Mouse (Mus musculus): ENCODE measurements around the gene Zfp663. TPM values are rescaled to one million over a fixed set of nuclear protein-coding genes. Genes with fewer than 3 reads are reported as not detected.
A peak's percentile ranks its signal among the peaks of the same experiment; 100 is the strongest.

The Zfp663 gene
- polyA plus RNA-seq, 1 experiment from 2014 or later: 0.29 TPM

DNA sequence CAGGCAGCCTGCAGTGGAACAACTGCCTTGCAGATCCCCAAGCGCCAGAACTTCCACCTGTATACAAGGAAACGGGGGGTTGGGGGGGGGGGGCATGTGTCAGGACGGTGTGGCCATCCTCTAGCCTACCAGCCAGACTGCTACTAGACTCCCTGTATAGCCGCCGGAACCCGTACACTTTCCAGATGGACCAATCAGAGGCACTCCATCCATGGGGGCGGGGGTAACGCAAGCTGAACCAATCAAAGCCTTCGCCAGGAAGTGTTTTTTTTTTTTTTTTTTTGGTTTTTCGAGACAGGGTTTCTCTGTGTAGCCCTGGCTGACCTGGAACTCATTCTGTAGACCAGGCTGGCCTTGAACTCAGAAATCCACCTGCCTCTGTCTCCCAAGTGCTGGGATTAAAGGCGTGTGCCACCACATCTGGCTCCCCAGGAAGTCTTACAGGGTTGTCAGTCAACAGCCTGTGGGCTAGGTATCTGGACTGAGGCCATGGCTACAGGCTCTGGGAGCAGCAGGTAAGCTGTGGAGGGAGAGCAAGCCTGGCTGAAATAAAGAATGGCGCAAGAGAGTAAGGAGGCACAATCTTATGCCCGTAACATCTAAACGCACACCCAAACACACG is 29.7 kb upstream of the Zfp663 start:
- H3K9me3 ChIP-seq (replicated peaks; ENCODE audit: control insufficient read depth, low read length): no peaks in the 10 kb centered on the region
- no peaks in the 10 kb centered on the region for H3K4me1 ChIP-seq (ENCODE audit: control insufficient read depth, insufficient read depth, low read length)
- WGBS: 68% methylated on average over 15 of the region's 15 CpGs
- H3K9ac ChIP-seq (ENCODE audit: low read length): no peak overlapping the region
- H3K27me3 ChIP-seq (ENCODE audit: control insufficient read depth, insufficient read depth, low read length): no peaks in the 10 kb centered on the region
- no peak overlapping the region for H3K4me2 ChIP-seq (ENCODE audit: low read depth, low read length)
- H3K4me3 ChIP-seq (ENCODE audit: low read length): no peak overlapping the region
- H3K27ac ChIP-seq (ENCODE audit: low read length): no peak overlapping the region
- H3K36me3 ChIP-seq (ENCODE audit: control insufficient read depth, insufficient read depth): no peaks in the 10 kb centered on the region
- no peak for ATAC-seq (replicated peaks; ENCODE audit: extremely low read depth, insufficient read depth, low FRiP score)

DNA sequence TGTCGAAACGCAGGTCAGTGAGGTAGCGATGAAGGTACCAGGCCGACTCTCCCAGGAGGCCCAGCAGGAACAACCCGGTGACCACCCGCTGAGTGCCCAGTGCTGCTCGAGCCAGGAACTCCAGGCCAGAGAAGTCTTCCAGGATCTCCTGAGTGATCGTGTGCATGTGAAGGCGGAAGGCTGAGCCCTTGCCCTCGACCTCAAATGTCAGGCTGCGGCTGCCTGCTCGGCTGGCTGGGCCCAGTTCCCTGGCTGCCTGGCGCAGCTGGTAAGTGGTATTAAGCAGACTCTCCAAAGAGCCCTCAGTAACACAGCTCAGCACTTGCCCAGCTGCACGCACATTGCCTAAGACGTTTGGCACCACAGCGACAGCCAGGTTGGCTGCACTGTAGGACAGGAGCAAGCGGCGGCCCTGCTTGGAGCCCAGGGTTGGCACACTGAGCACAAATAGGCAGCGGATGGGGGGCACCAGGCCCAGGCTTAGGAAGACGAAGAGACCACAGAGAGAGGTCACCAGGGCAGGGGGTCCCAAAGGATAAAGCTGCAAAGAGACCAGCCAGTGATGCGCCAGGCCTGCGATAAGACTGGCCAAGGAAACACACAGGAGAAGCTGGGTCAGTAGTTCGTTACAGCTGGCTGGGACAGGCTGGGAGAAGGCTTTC is 29.1 kb upstream of the Zfp663 start:
- 71% methylated on average over 23 of the region's 23 CpGs for WGBS

DNA sequence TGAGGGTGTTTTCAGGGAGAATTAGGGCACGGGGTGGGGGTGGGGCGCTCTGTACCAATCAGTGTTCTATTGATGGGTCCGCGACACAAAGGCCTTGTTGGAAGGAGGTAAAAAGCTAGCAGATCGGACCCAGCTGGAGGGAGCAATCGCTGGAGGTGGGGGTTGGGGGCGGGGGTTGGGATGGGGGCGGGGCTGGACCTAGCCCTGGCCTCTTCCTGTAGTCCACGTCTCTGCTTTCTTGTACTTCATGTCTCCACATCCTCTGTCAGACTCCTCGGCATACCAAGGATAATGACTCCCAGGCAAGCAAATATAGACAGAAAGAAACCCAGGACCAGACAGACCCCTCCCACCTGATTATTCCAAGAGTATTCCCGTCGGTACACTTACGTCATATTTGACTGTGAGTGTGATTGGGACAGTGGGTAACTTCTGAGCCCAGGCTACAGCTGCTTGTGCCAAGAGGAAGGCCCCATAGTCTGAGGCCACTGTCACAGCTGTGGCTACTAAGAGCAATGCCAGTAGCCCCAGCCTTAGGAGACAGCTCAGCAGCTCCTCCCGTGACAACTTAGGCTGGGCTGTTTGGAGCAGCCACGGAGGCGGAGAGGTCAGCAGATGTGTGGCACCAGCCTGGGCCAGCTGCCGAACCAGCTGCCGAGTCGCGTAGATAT is 28.4 kb upstream of the Zfp663 start:
- H3K36me3 ChIP-seq (ENCODE audit: control insufficient read depth, insufficient read depth): no peaks in the 10 kb centered on the region
- no peak overlapping the region for H3K4me3 ChIP-seq (ENCODE audit: low read length)
- 52% methylated on average over 20 of the region's 20 CpGs for WGBS
- H3K4me2 ChIP-seq (ENCODE audit: low read depth, low read length): no peak overlapping the region
- ATAC-seq (replicated peaks; ENCODE audit: extremely low read depth, insufficient read depth, low FRiP score): no peak
- H3K4me1 ChIP-seq (ENCODE audit: control insufficient read depth, insufficient read depth, low read length): no peaks in the 10 kb centered on the region
- no peaks in the 10 kb centered on the region for H3K9me3 ChIP-seq (replicated peaks; ENCODE audit: control insufficient read depth, low read length)
- H3K9ac ChIP-seq (ENCODE audit: low read length): no peak overlapping the region
- H3K27me3 ChIP-seq (ENCODE audit: control insufficient read depth, insufficient read depth, low read length): no peaks in the 10 kb centered on the region
- no peak overlapping the region for H3K27ac ChIP-seq (ENCODE audit: low read length)

More for the DNA sequence above, 29.1 kb upstream of the Zfp663 start:
- Histone ChIP-seq H3K4me1 (ENCODE audit: control insufficient read depth, insufficient read depth, low read length) (no peaks in the 10 kb centered on the region), H3K4me3 (ENCODE audit: low read length) (no peak overlapping the region), H3K4me2 (ENCODE audit: low read depth, low read length) (no peak overlapping the region), H3K36me3 (ENCODE audit: control insufficient read depth, insufficient read depth) (no peaks in the 10 kb centered on the region), H3K9ac (ENCODE audit: low read length) (no peak overlapping the region), H3K27ac (ENCODE audit: low read length) (no peak overlapping the region), H3K9me3 (replicated peaks; ENCODE audit: control insufficient read depth, low read length) (no peaks in the 10 kb centered on the region), H3K27me3 (ENCODE audit: control insufficient read depth, insufficient read depth, low read length) (no peaks in the 10 kb centered on the region)
- no peak for ATAC-seq (replicated peaks; ENCODE audit: extremely low read depth, insufficient read depth, low FRiP score)

DNA sequence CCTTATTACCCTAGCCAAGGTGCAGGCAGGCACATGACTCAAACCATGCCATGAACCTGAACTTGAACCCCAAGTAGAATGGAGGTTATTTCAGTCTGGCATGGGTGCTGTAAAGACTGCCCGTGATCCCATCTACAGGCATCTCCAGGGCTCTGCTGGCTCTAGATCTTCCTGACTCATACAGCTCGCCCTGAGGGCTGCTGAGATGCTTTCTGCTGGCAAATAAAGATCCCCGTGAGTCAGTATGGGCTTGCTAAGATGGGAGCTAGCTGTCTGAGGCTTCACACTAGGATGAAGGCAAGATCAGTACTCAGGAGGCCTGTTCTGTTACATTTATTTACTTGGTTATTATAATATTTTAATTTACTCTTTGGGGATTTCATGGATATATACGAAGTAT is 23.6 kb upstream of the Zfp663 start:
- 75% methylated on average over 4 of the region's 4 CpGs for WGBS
- Histone ChIP-seq H3K27me3 (ENCODE audit: control insufficient read depth, insufficient read depth, low read length) (no peaks in the 10 kb centered on the region), H3K9me3 (replicated peaks; ENCODE audit: control insufficient read depth, low read length) (no peaks in the 10 kb centered on the region)

DNA sequence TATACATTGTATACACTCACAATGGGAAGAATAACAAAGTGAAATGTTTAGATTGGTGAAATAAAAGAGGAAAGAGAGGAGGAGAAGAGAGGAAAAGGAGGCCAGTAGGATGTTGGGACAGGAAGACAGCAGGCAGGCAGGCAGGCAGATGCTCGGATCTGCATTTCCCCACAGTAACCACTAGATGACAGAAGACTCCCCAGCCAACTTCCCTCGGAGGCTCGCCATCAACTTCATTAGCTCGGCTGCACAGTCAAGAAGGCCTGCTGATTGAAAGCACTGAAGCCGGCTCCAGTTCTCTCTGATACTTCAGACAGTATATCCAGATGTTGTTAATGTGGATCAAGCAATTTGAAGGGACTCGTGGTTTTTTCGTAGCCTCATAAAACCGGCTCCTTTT is 23.0 kb upstream of the Zfp663 start:
- Histone ChIP-seq H3K9me3 (replicated peaks; ENCODE audit: control insufficient read depth, low read length) (no peaks in the 10 kb centered on the region), H3K36me3 (ENCODE audit: control insufficient read depth, insufficient read depth) (no peaks in the 10 kb centered on the region), H3K9ac (ENCODE audit: low read length) (no peak overlapping the region), H3K4me1 (ENCODE audit: control insufficient read depth, insufficient read depth, low read length) (peaks cover 8% of the 10 kb centered on the region), H3K27ac (ENCODE audit: low read length) (no peak overlapping the region), H3K4me2 (ENCODE audit: low read depth, low read length) (no peak overlapping the region), H3K4me3 (ENCODE audit: low read length) (no peak overlapping the region), H3K27me3 (ENCODE audit: control insufficient read depth, insufficient read depth, low read length) (no peaks in the 10 kb centered on the region)
- WGBS: 17% methylated on average over 8 of the region's 8 CpGs
- ATAC-seq (replicated peaks; ENCODE audit: extremely low read depth, insufficient read depth, low FRiP score): no peak

More for the DNA sequence above, 23.6 kb upstream of the Zfp663 start:
- Histone ChIP-seq H3K36me3 (ENCODE audit: control insufficient read depth, insufficient read depth) (no peaks in the 10 kb centered on the region), H3K4me2 (ENCODE audit: low read depth, low read length) (no peak overlapping the region), H3K9ac (ENCODE audit: low read length) (no peak overlapping the region), H3K4me1 (ENCODE audit: control insufficient read depth, insufficient read depth, low read length) (peaks cover 4% of the 10 kb centered on the region; the same call in 1 of the 2 replicates), H3K4me3 (ENCODE audit: low read length) (no peak overlapping the region), H3K27ac (ENCODE audit: low read length) (no peak overlapping the region)
- ATAC-seq (replicated peaks; ENCODE audit: extremely low read depth, insufficient read depth, low FRiP score): no peak

DNA sequence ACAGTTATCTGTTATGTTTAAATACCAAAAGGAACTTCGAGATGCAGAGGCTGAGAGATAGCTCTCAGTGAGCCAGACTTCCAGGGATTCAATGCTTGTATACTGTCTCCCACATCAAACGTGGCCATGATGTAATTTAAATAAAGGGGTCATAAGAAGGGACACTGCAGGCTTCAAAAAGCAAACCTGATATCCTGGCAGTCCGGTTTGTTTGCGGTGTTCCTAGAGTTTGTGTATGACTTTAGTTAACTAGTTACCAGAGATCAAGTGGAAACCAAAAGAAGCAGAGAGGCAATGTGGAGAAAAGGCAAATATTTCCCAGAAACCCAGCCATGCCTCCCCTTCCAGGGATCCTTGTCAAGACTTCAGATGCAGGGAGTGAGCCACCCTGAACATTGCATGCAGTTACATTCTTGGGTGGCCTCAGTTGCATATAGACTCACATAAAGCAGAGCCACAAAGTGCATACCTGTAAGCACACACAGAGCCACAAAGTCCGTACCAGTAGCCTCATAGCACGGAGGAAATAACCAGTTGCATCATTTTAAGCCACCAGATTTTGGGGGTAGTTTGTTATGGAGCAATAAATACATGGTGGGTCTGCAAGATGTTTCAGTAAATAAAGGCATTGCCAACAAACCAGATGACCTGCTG is 20.9 kb upstream of the Zfp663 start:
- ATAC-seq (replicated peaks; ENCODE audit: extremely low read depth, insufficient read depth, low FRiP score): no peak
- H3K4me1 ChIP-seq (ENCODE audit: control insufficient read depth, insufficient read depth, low read length): peaks cover 15% of the 10 kb centered on the region
- no peaks in the 10 kb centered on the region for H3K27me3 ChIP-seq (ENCODE audit: control insufficient read depth, insufficient read depth, low read length)
- H3K9me3 ChIP-seq (replicated peaks; ENCODE audit: control insufficient read depth, low read length): no peaks in the 10 kb centered on the region
- no peak overlapping the region for H3K4me3 ChIP-seq (ENCODE audit: low read length)
- H3K4me2 ChIP-seq (ENCODE audit: low read depth, low read length): no peak overlapping the region
- H3K9ac ChIP-seq (ENCODE audit: low read length): no peak overlapping the region
- no peak overlapping the region for H3K27ac ChIP-seq (ENCODE audit: low read length)
- H3K36me3 ChIP-seq (ENCODE audit: control insufficient read depth, insufficient read depth): peaks cover 13% of the 10 kb centered on the region
- 67% methylated on average over 6 of the region's 6 CpGs for WGBS

DNA sequence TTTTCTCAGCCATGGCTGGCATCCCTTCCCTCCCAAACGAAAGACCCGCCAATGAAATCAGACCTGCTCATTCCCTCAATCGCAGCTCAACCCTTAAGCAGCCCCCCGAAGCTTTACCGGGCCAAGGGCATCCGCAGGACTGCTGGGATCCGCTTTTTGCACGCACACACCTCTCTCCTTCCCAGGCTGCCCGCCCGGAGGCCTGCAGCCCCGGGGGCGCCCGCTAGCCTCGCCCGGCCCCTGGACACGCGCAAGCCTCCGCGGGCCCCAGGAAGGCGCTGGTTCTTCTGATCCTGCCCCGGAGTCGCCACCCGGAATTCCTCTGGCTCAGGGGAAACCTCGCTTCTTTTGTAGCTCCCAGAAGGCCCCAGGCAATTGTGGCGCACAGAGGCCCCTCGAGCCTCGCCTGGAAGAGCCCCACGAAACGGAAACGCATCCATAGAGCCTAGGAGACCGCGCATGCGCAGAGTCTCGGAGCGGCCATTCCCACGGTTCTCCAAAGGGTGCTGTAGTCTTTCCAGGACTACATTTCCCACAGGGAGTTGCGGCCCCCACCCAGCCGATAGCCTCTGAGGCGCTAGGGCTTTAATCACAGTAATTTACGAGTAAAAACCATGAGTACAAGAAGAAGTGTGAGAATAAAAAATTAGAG is 19.4 kb upstream of the Zfp663 start, which contains the start of gene Zfp334:
TSS of gene Zfp334 (minus strand) at position 416 of the 652 bp plus-strand sequence.
- Histone ChIP-seq H3K4me3 (ENCODE audit: low read length) (peak within 1 kb of the TSS; percentile 62), H3K9ac (ENCODE audit: low read length) (peak within 1 kb of the TSS; percentile 87), H3K36me3 (ENCODE audit: control insufficient read depth, insufficient read depth) (peaks cover 24% of the 10 kb centered on the region), H3K27ac (ENCODE audit: low read length) (peak within 1 kb of the TSS; percentile 63), H3K27me3 (ENCODE audit: control insufficient read depth, insufficient read depth, low read length) (no peaks in the 10 kb centered on the region), H3K9me3 (replicated peaks; ENCODE audit: control insufficient read depth, low read length) (no peaks in the 10 kb centered on the region), H3K4me2 (ENCODE audit: low read depth, low read length) (peak within 1 kb of the TSS; percentile 72), H3K4me1 (ENCODE audit: control insufficient read depth, insufficient read depth, low read length) (peaks cover 15% of the 10 kb centered on the region)
- WGBS: under 1% methylated on average over 40 of the region's 40 CpGs
- ATAC-seq (replicated peaks; ENCODE audit: extremely low read depth, insufficient read depth, low FRiP score): peak; percentile 95

DNA sequence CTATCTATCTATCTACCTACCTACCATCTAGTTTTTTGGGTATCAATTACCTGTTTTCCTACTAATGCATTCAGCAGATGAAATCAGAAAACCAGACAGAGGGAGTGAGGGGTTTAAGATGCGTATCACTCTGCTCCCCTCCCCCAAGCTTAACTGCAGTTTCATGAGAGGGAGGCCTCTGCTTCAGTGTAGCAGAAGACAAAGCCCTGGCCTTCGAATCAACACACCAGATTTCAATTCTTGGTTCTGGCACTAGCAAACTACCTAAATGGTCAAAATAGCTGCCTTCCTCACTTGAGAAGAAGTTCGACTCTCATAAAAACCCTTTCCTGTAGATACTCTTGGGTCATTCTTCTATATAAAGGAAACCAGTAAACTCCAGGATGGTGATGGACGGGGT is 18.8 kb upstream of the Zfp663 start:
- Histone ChIP-seq H3K4me2 (ENCODE audit: low read depth, low read length) (peak overlapping the region; percentile 72), H3K36me3 (ENCODE audit: control insufficient read depth, insufficient read depth) (peaks cover 30% of the 10 kb centered on the region), H3K9ac (ENCODE audit: low read length) (peak overlapping the region; percentile 87), H3K4me3 (ENCODE audit: low read length) (peak overlapping the region; percentile 62), H3K4me1 (ENCODE audit: control insufficient read depth, insufficient read depth, low read length) (peaks cover 15% of the 10 kb centered on the region), H3K27me3 (ENCODE audit: control insufficient read depth, insufficient read depth, low read length) (no peaks in the 10 kb centered on the region), H3K27ac (ENCODE audit: low read length) (peak overlapping the region; percentile 63), H3K9me3 (replicated peaks; ENCODE audit: control insufficient read depth, low read length) (no peaks in the 10 kb centered on the region)
- ATAC-seq (replicated peaks; ENCODE audit: extremely low read depth, insufficient read depth, low FRiP score): no peak
- 21% methylated on average over 4 of the region's 4 CpGs for WGBS

All from heart, embryonic 16.5 days (tissue).